Mouse (Mus musculus) kidney, embryonic 15.5 days (tissue): ENCODE data around the gene Tm6sf2. TPM values are rescaled to one million over a fixed set of nuclear protein-coding genes. Genes with fewer than 3 reads are reported as not detected.
A peak's percentile ranks its signal among the peaks of the same experiment; 100 is the strongest.

ENCODE experiments used
- ATAC-seq: fragments of 200-750 bp; cut with Nextera tagmentation; replicated peaks from 2 replicates; pipeline ENCODE4 v1.8.0; 2017; ENCODE audit warnings: moderate TSS enrichment; ENCODE audit not compliant: low FRiP score
- H3K27ac ChIP-seq: fragments of 300-500 bp; sonication (generic); 2 replicates; pipeline ENCODE4 v1.5.1; 2015; ENCODE audit warnings: mild to moderate bottlenecking, inconsistent platforms
- H3K27me3 ChIP-seq: fragments of 300-500 bp; sonication (generic); 2 replicates; pipeline ENCODE4 v1.6.1; 2015; ENCODE audit warnings: inconsistent platforms
- H3K36me3 ChIP-seq: fragments of 300-500 bp; sonication (generic); 2 replicates; pipeline ENCODE4 v1.6.1; 2015; ENCODE audit warnings: inconsistent platforms
- H3K4me1 ChIP-seq: fragments of 300-500 bp; sonication (generic); 2 replicates; pipeline ENCODE4 v1.6.1; 2015; ENCODE audit warnings: inconsistent platforms
- H3K4me2 ChIP-seq: fragments of 300-500 bp; sonication (generic); 2 replicates; pipeline ENCODE4 v1.6.1; 2015; ENCODE audit warnings: moderate library complexity, mild to moderate bottlenecking, inconsistent platforms
- H3K4me3 ChIP-seq: fragments of 300-500 bp; sonication (generic); replicated peaks from 2 replicates; pipeline ENCODE4 v1.5.1; 2015; ENCODE audit warnings: mild to moderate bottlenecking, inconsistent platforms
- H3K9ac ChIP-seq: fragments of 300-500 bp; sonication (generic); 2 replicates; pipeline ENCODE4 v1.6.1; 2015; ENCODE audit warnings: mild to moderate bottlenecking, inconsistent platforms
- H3K9me3 ChIP-seq: fragments of 300-500 bp; sonication (generic); replicated peaks from 2 replicates; pipeline ENCODE4 v1.6.1; 2016; ENCODE audit warnings: inconsistent platforms
- WGBS: fragments of 180-500 bp; shearing (Covaris S2); methylation state at CpG from one replicate; pipeline ENCODE4 v1.1.7; 2015; ENCODE audit warnings: mixed read lengths; 5-methylcytosine and 5-hydroxymethylcytosine counted together
- polyA plus RNA-seq: library from polyadenylated mRNA; unstranded; fragments of >200 nt; fragmentation: Nextera tagmentation; extraction: Ambion mirVana; gene quantifications from 2 replicates; pipeline ENCODE4 v1.2.1, GENCODE M21; 2015

Tm6sf2 gene
- polyA plus RNA-seq, 1 experiment from 2014 or later = 1.0 TPM

- no peaks in the 10 kb centered on the region; the same call in 1 of the 2 replicates for H3K9me3 ChIP-seq
- H3K36me3 ChIP-seq = no peaks in the 10 kb centered on the region
- no peak for ATAC-seq
- no peak overlapping the region for H3K4me3 ChIP-seq
- H3K9ac ChIP-seq = no peak overlapping the region
- no peak overlapping the region for H3K27ac ChIP-seq
- 0 out of 2 replicates have a peak, but pooled peaks cover 3% of the 10 kb centered on the region for H3K27me3 ChIP-seq
- no peaks in the 10 kb centered on the region for H3K4me1 ChIP-seq
- 71% methylated on average over 8 of the region's 8 CpGs for WGBS
- H3K4me2 ChIP-seq = no peak overlapping the region
Measured at GRCm38 (mm10) chr8:70099276-70099675, 26.6 kb downstream of the Tm6sf2 start.

GRCm38 (mm10) chr8:70100241-70100640 lies 27.5 kb downstream of the Tm6sf2 start:
- 82% methylated on average over 8 of the region's 8 CpGs for WGBS
- no peaks in the 10 kb centered on the region for H3K4me1 ChIP-seq
- no peak overlapping the region for H3K4me2 ChIP-seq
- H3K4me3 ChIP-seq = no peak overlapping the region
- no peak overlapping the region for H3K27ac ChIP-seq
- H3K9me3 ChIP-seq = no peaks in the 10 kb centered on the region; the same call in 1 of the 2 replicates
- H3K36me3 ChIP-seq = no peaks in the 10 kb centered on the region
- no peak overlapping the region for H3K9ac ChIP-seq
- H3K27me3 ChIP-seq = 0 out of 2 replicates have a peak, but pooled peaks cover 3% of the 10 kb centered on the region
- ATAC-seq = no peak

DNA sequence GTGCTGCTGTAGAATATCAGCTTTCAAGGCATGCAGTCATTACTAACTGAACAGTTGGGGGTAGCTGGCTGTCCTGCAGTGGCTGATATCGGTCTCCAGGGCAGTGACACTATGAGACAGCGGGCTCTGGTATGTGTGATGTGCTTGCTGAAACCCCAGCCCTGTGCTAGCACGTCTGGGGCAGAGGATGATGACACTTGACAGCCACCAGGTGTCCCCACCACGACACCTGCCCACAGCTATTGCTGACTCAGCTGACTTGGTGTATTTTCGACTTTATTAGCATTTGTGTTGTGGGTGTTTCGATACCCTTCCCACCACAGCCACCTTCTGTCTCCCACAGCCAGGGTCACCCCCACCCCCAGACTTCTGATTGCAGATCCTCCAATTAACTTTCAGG lies 31.8 kb downstream of the Tm6sf2 start:
- WGBS = 15% methylated on average over 6 of the region's 6 CpGs
- Histone ChIP-seq H3K27ac (no peak overlapping the region), H3K4me2 (no peak overlapping the region), H3K9ac (no peak overlapping the region), H3K9me3 (no peaks in the 10 kb centered on the region), H3K36me3 (no peaks in the 10 kb centered on the region), H3K4me1 (no peaks in the 10 kb centered on the region), H3K4me3 (no peak overlapping the region), H3K27me3 (peaks cover 16% of the 10 kb centered on the region)
- no peak for ATAC-seq

DNA sequence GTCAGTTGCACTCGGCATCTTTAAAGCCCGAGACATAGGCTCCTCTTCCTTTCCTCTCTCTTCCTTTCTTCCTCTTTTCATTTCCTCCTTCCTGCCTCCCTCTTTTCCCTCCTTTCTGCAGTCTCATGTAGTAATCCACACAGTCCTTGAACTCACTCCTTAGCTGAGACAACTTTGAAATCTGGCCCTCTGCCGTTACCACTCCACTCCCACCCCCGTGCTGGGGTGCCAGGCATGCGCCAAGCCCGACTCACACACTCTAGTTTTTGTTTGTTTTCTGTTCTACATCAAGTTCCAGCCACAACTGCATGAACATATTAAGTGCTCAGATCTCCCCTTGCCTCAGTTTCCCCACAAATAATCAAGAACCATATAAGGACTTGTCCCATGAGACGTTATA lies 32.2 kb downstream of the Tm6sf2 start:
- no peaks in the 10 kb centered on the region for H3K9me3 ChIP-seq
- H3K4me1 ChIP-seq = no peaks in the 10 kb centered on the region
- no peaks in the 10 kb centered on the region for H3K36me3 ChIP-seq
- H3K27me3 ChIP-seq = peaks cover 20% of the 10 kb centered on the region
- no peak overlapping the region for H3K27ac ChIP-seq
- H3K9ac ChIP-seq = no peak overlapping the region
- no peak overlapping the region for H3K4me2 ChIP-seq
- WGBS = 77% methylated on average over 7 of the region's 7 CpGs
- ATAC-seq = no peak
- no peak overlapping the region for H3K4me3 ChIP-seq

DNA sequence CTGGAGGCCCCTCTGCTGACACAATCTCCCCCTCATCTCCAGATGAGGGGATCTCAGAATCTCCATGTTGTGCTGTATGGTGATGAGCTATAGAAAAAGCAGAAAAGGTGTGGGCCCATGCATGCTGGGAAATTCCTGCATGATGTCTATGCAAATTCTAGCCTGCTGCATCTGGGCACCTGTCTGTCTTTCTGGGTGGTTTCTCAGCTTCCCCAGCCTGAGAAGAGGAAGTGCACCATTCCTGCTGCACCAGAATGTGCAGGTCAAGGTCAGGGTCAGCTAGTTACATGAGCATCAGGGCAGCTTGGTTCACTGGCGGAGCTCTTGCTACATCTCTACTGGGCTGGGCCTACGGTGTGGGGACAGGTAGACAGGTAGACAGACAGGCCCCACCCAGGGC lies 37.7 kb downstream of the Tm6sf2 start:
- Histone ChIP-seq H3K9ac (no peak overlapping the region), H3K36me3 (no peaks in the 10 kb centered on the region), H3K27ac (no peak overlapping the region), H3K27me3 (peaks cover 76% of the 10 kb centered on the region), H3K9me3 (no peaks in the 10 kb centered on the region), H3K4me2 (no peak overlapping the region), H3K4me3 (no peak overlapping the region), H3K4me1 (peaks cover 12% of the 10 kb centered on the region)
- ATAC-seq = no peak
- WGBS = 73% methylated on average over 2 of the region's 2 CpGs

DNA sequence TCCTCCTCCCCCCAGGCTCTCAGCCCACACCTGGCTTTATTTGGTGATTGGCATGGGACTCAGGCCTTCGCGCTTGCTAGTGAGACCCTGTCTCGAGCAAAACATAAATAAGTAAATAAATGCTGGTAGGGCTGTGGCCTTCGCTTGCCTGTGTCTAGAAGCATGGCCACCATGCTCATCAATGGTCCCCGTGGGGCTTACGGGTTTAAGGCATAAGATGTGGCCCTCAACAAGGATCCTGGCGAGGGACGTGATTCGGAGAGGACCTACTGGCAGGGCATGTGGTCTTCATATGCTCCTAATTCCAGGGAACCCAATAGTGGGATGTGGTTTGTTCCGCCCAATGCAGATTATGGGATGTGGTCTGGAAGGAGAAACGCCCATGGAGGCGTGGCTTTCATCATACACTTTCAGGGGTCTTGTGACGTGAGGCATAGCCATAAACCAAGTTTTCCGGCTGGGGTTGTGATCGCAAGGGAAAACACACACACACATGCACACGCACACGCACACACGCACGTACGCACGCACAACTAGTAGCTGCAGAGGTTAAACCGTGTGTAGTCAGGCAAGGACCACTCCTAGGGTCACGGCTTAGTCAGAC lies 38.6 kb downstream of the Tm6sf2 start:
- WGBS = 46% methylated on average over 23 of the region's 23 CpGs
- Histone ChIP-seq H3K4me2 (0 out of 2 replicates have a peak overlapping the region, but pooled peaks have one; percentile 16), H3K4me1 (peaks cover 12% of the 10 kb centered on the region), H3K9ac (no peak overlapping the region), H3K27ac (no peak overlapping the region), H3K36me3 (no peaks in the 10 kb centered on the region), H3K9me3 (no peaks in the 10 kb centered on the region), H3K4me3 (peak overlapping the region; percentile 8), H3K27me3 (peaks cover 82% of the 10 kb centered on the region)
- no peak for ATAC-seq

DNA sequence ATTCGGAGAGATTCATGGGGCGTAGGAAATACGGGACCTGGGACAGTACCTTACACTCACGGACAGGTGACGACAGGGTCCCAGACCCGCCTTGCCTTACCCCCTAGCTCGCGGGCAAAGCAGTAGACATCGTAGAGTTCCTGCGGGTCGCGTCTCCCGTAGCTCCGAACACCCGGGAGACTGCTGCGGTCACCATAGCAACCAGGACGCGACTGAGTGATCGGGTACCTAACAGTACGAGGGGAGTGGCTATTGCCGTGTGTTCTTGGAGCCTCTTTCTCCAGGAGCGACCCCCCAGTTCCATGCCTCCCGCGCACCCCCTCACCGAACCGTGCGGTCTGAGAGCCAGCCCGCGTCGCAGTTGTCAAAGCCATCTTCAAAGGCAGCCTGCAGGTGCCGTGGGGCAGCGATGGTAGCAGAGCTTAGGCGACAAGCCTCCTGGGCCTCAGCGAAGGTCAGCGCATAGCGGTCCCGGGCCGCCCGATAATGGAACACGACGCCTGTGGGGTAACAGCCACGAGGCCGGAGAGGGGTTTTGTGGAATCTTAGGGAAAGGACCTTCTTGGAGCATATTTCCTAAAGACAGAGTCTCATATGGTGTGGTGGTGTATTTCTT lies 39.8 kb downstream of the Tm6sf2 start:
- 8% methylated on average over 43 of the region's 43 CpGs for WGBS
- ATAC-seq = no peak
- Histone ChIP-seq H3K9ac (no peak overlapping the region), H3K9me3 (no peaks in the 10 kb centered on the region), H3K36me3 (no peaks in the 10 kb centered on the region), H3K4me1 (peaks cover 12% of the 10 kb centered on the region), H3K27me3 (peaks cover 91% of the 10 kb centered on the region), H3K4me3 (no peak overlapping the region; the same call in 1 of the 2 replicates), H3K27ac (no peak overlapping the region), H3K4me2 (peak overlapping the region; percentile 16; the same call in 1 of the 2 replicates)

DNA sequence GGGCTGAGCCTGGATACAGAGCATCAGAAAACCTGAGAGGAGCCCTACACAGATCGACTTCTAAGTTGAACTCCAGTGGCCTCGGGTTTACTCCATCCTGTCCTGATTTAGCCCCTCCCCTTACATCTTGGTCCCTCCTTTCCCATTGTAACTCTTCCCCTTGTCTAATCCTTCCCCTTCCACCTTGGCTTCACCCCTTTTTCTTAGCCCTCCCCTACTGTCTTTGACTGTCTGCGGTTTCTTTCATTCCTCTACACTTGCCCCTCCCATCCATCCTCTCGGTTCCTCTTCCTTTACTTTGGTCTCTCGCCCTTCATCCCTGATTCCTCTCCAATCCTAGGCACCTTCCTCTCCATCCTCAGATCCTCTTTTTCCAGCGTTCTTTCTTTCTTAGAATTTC lies 41.8 kb downstream of the Tm6sf2 start:
- no peak for ATAC-seq
- 20% methylated on average over 6 of the region's 6 CpGs for WGBS

DNA sequence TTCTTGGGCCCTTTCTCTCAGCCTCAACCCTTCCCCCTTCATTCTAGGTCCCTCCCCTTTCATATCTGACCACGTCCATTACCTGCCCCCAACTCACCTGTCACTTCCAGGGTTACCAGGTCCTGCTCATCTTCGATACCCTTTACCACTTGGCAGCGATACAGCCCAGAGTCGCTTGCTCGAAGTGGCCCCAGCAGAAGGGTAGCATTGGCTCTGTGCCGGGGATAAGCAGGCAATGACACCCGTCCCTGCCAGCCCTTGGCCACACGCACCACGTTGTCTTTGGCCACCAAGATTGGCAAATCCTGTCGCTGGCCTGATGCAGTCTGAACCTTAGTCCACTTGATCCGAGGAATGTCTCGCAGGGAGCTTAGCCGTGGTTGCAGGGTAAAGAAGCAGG lies 42.2 kb downstream of the Tm6sf2 start:
- Histone ChIP-seq H3K27me3 (peaks cover 100% of the 10 kb centered on the region), H3K9ac (no peak overlapping the region), H3K4me2 (no peak overlapping the region), H3K36me3 (no peaks in the 10 kb centered on the region), H3K9me3 (no peaks in the 10 kb centered on the region), H3K27ac (no peak overlapping the region), H3K4me1 (peaks cover 12% of the 10 kb centered on the region), H3K4me3 (no peak overlapping the region)
- ATAC-seq = no peak
- whole genome bisulfite sequencing = 69% methylated on average over 13 of the region's 13 CpGs

More for the DNA sequence above, 41.8 kb downstream of the Tm6sf2 start:
- Histone ChIP-seq H3K36me3 (no peaks in the 10 kb centered on the region), H3K4me3 (no peak overlapping the region), H3K4me1 (peaks cover 12% of the 10 kb centered on the region), H3K4me2 (no peak overlapping the region), H3K9me3 (no peaks in the 10 kb centered on the region), H3K9ac (no peak overlapping the region), H3K27ac (no peak overlapping the region), H3K27me3 (peaks cover 100% of the 10 kb centered on the region)

- Histone ChIP-seq H3K4me2 (no peak overlapping the region), H3K4me1 (peaks cover 7% of the 10 kb centered on the region), H3K9ac (no peak overlapping the region), H3K4me3 (no peak overlapping the region), H3K27me3 (peaks cover 92% of the 10 kb centered on the region), H3K36me3 (no peaks in the 10 kb centered on the region), H3K27ac (no peak overlapping the region), H3K9me3 (no peaks in the 10 kb centered on the region)
- no peak for ATAC-seq
- 5% methylated on average over 9 of the region's 9 CpGs for WGBS
Measured at GRCm38 (mm10) chr8:70117611-70118010, 44.9 kb downstream of the Tm6sf2 start.

- H3K4me1 ChIP-seq = peaks cover 7% of the 10 kb centered on the region
- H3K9me3 ChIP-seq = no peaks in the 10 kb centered on the region
- 15% methylated on average over 17 of the region's 17 CpGs for WGBS
- ATAC-seq = no peak
- H3K4me3 ChIP-seq = no peak overlapping the region
- H3K27me3 ChIP-seq = peaks cover 89% of the 10 kb centered on the region
- H3K9ac ChIP-seq = no peak overlapping the region
- H3K4me2 ChIP-seq = no peak overlapping the region
- H3K27ac ChIP-seq = no peak overlapping the region
- no peaks in the 10 kb centered on the region for H3K36me3 ChIP-seq
Measured at GRCm38 (mm10) chr8:70118726-70119700, 46.3 kb downstream of the Tm6sf2 start.

DNA sequence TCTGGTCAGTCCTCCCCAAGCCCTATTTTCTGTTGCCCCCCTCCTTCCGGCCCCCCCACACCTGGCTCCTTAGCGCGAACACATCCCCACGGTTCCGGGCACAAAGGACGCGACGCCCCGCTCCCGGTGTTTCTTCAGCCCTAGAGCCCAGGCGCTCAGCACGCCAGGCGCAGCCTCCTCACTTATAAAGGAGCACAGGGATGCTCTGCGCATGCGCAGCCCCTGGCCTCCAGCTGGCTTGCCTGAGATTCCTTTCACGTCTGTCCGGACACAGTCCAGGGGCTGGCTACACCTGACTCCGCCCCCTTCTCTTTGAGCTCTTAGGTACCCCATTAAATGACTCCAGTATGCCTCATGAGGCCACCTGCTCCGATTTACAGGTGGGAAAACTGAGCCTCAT lies 47.9 kb downstream of the Tm6sf2 start, which contains the start of gene Ncan:
Gene Ncan (minus strand): TSS at position 207 of the 400 bp plus-strand sequence.
- no peak within 1 kb of the TSS for H3K9ac ChIP-seq
- peak; percentile 81 for ATAC-seq
- no peak within 1 kb of the TSS for H3K27ac ChIP-seq
- H3K36me3 ChIP-seq = no peaks in the 10 kb centered on the region
- WGBS = 2% methylated on average over 19 of the region's 19 CpGs
- H3K9me3 ChIP-seq = no peaks in the 10 kb centered on the region
- H3K4me2 ChIP-seq = peak within 1 kb of the TSS; percentile 51
- H3K27me3 ChIP-seq = peaks cover 81% of the 10 kb centered on the region
- H3K4me1 ChIP-seq = peaks cover 7% of the 10 kb centered on the region
- 0 out of 2 replicates have a peak within 1 kb of the TSS, but pooled peaks have one; percentile 12 for H3K4me3 ChIP-seq
